Mouse (Mus musculus) neural tube, embryonic 10.5 days (tissue): ENCODE data around the gene Kcnip3.

Experiments used
- DNase-seq: peaks from one replicate; pipeline ENCODE4 v3.0.0-alpha.2; 2017; ENCODE audit warnings: low spot score; ENCODE audit errors: extremely low spot score

Kcnip3 gene

DNA sequence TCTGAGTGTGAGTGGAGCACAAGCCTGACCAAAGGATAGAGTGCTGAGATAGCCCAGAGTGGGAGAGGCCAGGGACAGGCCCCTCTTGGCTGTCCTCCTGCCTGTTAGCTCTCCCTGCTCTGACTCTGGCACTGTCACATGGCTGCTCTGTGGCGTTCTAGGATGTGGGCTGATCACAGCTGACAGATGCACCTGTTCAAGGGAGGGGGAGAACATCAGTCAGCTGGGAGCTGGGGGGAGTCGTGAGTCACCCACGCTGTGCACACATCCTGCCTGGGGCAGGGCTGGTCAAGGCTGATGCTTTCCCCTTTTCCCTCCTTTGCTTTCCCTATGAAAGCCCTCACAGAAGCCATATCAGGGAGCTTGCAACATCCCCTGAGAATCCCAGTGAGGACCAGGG is 3.6 kb downstream of the Kcnip3 start:
- no peak for DNase-seq

DNA sequence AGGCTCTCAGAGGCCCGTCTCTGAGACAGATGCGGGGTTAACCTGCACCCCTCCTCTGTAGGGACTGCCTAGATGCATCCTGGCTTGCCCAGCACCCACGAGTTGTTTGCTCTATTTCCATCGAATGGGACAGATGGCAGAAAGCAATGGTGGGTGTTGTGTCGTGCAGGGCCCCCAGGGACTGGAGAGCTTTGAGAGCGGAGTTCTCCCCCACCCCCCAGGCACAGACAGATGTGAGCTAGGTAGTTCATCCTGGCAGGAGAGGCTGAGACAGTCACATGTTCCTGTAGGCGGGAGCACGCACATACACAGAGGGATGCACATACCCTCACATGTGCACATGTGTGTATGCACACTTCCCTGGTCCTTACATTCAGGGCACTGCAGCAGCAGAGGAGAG is 4.8 kb downstream of the Kcnip3 start:
- no peak for DNase-seq

- no peak for DNase-seq
Measured at GRCm38 (mm10) chr2:127514380-127515124, 7.3 kb downstream of the Kcnip3 start.

- DNase-seq, result no peak
Measured at GRCm38 (mm10) chr2:127513244-127513643, 8.7 kb downstream of the Kcnip3 start.

GRCm38 (mm10) chr2:127511426-127511825 is 10.5 kb downstream of the Kcnip3 start:
- DNase-seq, result peak; percentile 27

GRCm38 (mm10) chr2:127507967-127508660 is 13.8 kb downstream of the Kcnip3 start:
- no peak for DNase-seq

- DNase-seq, result peak; percentile 88
Measured at GRCm38 (mm10) chr2:127507077-127507774, 14.7 kb downstream of the Kcnip3 start.

DNA sequence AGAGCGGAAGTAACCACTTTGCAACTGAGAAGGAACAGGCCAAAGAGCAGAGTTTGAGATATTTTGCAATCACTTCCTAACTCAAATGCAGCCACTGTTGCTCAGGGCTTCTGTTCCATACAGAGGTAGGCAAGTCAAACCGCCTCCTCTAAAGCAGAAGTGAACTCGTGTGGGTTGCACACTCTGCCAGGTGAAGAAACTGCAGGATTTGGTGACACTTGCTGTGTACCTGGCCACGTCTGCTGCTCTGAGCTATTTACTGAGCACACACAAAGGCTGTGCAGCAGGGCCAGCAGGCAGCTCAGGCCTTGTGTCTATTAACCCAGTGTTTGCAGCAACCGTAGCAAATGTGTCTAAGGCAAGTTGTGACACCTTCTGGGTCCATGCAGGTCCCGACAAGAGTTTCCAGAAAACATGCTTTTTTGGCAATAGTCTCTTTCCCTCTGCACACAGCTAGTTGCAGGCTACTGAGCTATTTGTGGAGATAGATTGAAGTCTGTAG is 15.7 kb downstream of the Kcnip3 start:
- no peak for DNase-seq

DNA sequence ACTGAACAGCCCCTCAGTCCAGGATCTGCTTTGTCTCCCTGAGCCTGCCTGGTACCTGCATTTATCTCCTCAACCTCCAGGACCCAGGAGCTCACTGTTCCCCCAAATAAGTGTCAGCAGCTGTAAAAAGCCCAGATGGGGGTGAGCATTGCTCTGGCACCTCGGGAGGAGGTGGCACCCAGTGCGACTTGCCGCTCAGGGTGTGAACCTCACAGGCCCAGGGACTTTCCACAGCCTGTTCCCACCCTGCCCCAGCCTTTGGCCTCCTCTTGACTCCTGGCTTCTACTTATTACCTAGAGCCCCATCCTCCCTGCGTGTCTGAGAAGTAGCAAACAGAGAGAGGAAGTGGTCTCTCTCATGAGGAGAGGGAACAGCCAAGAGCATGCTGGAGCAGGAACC is 16.7 kb downstream of the Kcnip3 start:
- DNase-seq, result no peak

DNA sequence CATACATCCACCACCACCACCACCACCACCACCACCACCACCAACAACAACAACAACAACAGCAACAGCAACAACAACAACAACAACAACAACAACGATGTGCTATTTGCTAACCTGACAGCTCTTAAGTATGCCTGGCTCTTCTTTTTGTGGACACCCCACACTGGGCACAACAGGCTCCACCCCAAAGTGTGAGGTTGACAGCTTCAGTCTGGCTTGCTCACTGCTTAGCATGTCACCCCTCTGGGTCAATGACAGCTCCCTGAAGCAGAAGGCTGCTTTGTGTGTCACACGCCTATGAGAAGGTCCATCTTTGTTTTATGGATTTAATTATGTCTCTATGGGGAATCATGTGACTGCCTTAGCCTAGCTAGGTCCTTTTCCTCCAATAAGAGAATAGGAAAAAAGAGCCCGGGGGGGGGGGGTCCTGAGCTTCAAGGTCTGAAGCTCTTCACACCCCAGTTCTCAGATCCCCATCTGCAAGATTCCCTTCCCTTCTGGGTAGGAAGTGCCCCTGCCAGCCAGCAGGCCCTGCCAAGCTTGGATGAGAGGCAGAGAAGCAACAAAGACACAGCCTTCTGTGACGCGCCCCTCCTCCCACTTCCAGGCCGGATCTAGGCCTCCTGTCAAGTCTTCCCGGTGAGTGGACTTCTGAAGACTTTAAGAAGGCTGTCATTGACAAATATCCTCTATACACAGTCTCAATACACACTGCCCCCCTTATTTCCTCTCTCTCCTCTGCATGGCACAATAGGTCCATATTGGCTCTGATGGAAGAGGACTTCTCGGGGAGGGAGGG is 17.9 kb downstream of the Kcnip3 start:
- no peak for DNase-seq

DNA sequence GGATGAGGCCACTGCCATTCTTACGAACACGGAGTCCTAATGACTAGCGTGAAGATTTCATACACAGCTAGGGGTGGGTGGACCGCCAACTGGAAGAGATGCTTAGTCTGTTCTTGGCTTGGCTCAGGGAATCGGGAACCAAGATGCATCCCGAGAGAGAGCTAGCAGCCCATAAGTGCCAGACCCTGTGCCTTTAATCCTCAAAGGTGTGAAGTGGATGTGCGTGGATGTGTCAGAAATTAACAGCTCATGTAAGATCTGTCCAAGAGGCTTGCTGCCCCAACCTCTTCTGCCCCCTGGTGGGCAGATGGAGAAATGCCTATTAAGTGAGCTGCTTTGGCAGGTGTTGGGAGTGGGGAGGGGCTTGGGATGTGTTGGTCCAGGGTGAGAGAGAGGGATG is 20.8 kb downstream of the Kcnip3 start:
- peak; percentile 57 for DNase-seq

DNA sequence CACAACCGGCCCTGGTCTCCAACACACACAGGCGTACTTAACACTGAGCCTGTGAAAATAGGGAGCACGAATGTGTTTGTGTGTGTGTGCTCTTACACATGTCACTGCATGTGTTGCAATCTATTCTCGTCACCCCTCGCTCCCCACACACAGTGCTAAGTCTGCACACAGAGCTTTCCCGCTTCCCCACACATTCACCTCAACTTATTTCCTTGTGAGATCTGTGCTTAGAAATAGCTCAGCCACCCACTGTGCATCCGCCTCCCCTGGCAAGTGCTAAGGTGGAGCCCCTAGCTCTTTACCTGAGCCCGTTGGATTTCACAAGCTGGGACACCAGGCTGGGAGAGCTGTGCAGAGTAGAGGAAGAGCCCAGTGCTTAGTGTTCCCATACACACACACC is 23.1 kb downstream of the Kcnip3 start:
- no peak for DNase-seq

DNA sequence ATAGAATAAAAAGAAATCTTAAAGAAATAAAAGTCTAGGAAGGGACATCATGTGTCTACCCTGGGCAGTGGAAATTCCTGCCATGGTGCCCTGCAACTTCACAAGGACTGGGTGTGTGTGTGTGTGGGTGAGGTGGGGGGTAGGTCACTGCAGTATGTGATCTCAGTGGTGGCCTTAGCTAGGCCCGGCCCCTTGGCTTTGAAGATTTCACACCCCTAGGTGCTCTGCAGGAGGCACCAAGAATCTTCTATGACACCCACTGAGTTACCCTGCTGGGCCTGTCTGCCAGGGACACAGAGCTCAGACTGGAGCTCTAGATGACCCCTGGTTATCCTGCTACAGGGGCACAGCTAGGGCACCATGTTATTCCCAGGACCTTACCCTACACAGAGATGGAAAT is 25.6 kb downstream of the Kcnip3 start:
- DNase-seq, result no peak

DNA sequence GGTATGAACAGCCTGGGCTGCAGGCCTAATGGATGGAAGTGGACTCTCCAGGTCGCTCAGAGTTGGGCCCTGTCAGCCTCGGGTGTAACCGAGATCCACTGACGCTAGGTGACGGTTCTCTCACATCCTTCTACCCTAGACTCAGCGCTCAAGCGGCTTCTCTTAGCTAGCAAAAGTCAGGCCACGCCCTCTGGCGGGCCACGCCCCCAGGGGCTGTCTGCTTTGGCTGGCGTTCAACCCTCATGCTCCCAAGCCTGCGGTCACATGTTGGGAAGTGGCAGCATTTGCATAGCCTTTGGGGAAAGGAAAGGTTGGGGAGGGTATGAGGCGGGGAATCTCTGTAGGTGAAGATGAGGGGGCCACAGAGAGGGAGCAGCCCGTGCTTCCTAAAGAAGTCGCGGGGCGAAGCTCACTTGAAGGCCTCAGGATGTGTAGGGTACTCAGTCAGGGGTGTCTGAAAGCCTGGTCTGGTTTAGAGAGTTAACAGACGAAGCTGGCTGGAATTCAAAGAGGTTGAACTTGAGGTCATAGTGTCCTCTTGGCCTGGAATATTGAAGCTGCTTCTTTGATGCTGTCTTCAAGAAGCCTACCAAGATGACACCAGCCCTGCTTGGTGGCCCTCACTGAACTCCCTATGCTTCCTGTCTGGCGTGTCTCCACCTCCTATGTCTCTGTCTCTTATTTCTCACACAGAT is 37.3 kb downstream of the Kcnip3 start:
- peak; percentile 66 for DNase-seq

DNA sequence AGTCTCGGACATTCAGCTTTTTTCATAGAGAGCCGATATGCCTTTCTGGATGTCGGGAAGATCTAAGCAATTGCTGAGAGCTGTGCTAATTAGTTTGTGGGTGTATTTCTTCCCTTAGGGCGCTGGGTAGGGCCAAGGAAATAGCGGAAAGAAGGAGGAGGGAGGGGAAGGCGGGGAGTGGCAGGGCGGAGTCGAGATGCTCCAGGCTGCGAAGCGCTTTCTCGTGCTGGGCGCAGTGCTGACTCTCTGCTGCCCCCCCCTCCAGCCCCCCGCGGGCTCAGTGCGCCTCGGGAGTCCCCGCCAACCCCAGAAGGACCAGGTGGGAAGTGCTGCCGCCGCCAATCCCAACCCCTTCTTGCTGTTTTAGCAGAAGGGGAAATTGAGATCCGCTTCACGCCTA is 38.9 kb downstream of the Kcnip3 start:
- DNase-seq, result peak; percentile 31

DNA sequence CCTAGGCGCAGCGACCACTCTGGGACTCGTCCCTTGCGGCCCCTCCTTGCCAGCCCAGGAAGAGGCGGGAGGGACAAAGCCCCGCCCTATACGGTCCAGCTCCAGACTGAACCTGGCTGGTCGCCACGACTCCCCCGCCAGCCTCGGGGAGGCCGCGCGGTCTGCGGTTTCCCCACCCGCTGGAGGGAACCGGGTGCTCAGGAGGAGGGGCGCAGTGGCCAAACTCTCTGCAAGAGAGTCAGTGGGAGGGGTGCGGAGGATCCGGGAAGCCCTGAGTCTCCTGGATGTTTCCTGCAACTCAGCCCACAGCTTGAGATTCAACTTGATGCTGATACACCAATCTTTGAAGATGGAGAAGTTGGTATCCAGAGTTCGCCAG is 39.4 kb downstream of the Kcnip3 start:
- peak; percentile 65 for DNase-seq

DNA sequence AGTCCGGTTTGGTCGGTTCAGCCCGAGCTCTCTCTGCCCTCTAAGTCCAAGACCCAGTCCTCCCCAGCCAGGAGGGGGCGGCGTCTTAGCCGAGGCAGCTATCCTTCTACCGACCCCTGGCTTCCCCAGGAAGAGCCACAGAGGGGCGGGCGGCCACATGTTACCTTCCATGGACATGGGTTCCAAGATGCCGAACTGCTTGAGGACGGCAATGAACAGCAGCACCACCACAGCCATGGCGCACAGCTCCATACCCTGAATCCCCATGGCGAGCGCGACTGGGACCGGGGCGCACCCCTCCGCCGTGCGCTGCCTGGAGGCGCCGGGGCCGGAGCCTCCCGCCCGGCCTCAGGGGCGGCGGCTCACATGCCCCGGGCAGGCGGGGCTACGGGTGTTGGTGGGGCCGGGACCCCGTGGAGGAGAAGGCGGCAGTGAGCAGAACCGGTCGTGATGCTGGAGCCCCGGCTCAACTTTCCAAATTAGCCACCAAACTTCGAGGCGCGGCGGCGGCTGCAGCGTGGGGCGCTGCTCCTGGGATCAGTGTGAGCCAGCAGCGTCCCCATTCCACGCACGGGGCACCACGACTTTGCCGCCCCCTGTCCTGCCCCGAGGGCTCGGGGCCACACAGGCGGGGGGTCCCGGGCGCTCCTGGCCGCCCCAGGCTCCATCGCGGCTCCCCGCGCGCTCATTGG is 39.9 kb downstream of the Kcnip3 start:
- DNase-seq, result peak; percentile 52

- no peak for DNase-seq
Measured at GRCm38 (mm10) chr2:127479763-127480162, 42.1 kb downstream of the Kcnip3 start.

GRCm38 (mm10) chr2:127479210-127479609 is 42.7 kb downstream of the Kcnip3 start:
- DNase-seq, result no peak

DNA sequence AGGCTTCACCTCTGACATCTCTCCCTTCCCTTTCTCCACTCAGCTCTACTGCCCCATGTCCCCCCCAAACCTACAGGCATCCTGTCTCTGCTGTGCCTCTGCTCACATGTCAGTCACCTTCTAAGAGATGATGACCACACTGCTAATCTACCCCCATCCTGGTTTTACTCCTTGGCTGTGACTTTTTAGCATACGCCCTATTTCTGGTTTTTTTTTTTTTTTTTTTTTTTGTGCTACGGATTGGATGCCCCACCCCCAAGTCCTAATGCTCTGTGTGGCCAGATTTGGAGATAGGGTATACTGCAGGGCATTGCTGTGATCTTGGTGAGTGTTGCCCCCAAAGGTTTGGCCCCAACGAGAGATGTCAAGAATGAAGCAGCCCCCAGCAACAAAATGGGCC is 49.6 kb downstream of the Kcnip3 start:
- no peak for DNase-seq
